Mouse (Mus musculus) lung, embryonic 16.5 days (tissue): Measurements from ENCODE around the gene Gstm2. TPM values are rescaled to one million over a fixed set of nuclear protein-coding genes. Genes with fewer than 3 reads are reported as not detected.
"Not testable (repeated sequence)": the region's sequence is repeated elsewhere in the genome, so short reads cannot be mapped to it uniquely, and the experiment has no call there.

Experiments used
- ATAC-seq: fragments of 200-750 bp; cut with Nextera tagmentation; 2 replicates; pipeline ENCODE4 v1.8.0; 2017; ENCODE audit warnings: low read depth, mild to moderate bottlenecking, moderate library complexity
- H3K27ac ChIP-seq: fragments of 300-500 bp; sonication (generic); 2 replicates; pipeline ENCODE4 v1.5.1; 2014; ENCODE audit warnings: mild to moderate bottlenecking, control low read depth, low read length
- H3K27me3 ChIP-seq: fragments of 300-500 bp; sonication (generic); 2 replicates; pipeline ENCODE4 v1.6.1; 2014; ENCODE audit warnings: low read depth, low read length, mixed read lengths; ENCODE audit not compliant: control insufficient read depth, insufficient read depth
- H3K36me3 ChIP-seq: fragments of 300-500 bp; sonication (generic); 2 replicates; pipeline ENCODE4 v1.6.1; 2014; ENCODE audit warnings: low read length; ENCODE audit not compliant: control insufficient read depth, insufficient read depth
- H3K4me1 ChIP-seq: fragments of 300-500 bp; sonication (generic); replicated peaks from 2 replicates; pipeline ENCODE4 v1.6.1; 2014; ENCODE audit warnings: low read length, mixed read lengths; ENCODE audit not compliant: control insufficient read depth, insufficient read depth
- H3K4me2 ChIP-seq: fragments of 300-500 bp; sonication (generic); 2 replicates; pipeline ENCODE4 v1.6.1; 2014; ENCODE audit warnings: low read depth, low read length, control low read depth
- H3K4me3 ChIP-seq: fragments of 300-500 bp; sonication (generic); 2 replicates; pipeline ENCODE4 v1.5.1; 2014; ENCODE audit warnings: mild to moderate bottlenecking, low read length, control low read depth
- H3K9ac ChIP-seq: fragments of 300-500 bp; sonication (generic); 2 replicates; pipeline ENCODE4 v1.6.1; 2014; ENCODE audit warnings: low read length, control low read depth
- H3K9me3 ChIP-seq: fragments of 300-500 bp; sonication (generic); 2 replicates; pipeline ENCODE4 v1.6.1; 2016; ENCODE audit warnings: low read length; ENCODE audit not compliant: control insufficient read depth
- WGBS: fragments of 180-500 bp; shearing (Covaris S2); extraction: QIAGEN DNeasy Blood & Tissue Kit; methylation state at CpG from one replicate; pipeline ENCODE4 v1.1.7; 2014; 5-methylcytosine and 5-hydroxymethylcytosine counted together
- polyA plus RNA-seq: library from polyadenylated mRNA; unstranded; fragments of >200 nt; fragmentation: Nextera tagmentation; extraction: Ambion mirVana; gene quantifications from 2 replicates; pipeline ENCODE4 v1.2.1, GENCODE M21; 2015

Gstm2 gene
- polyA plus RNA-seq, 1 experiment from 2014 or later, result 166 TPM

GRCm38 (mm10) chr3:107964026-107964425, 22.2 kb downstream of the Gstm2 start:
- H3K36me3 ChIP-seq, result no peaks in the 10 kb centered on the region
- no peak overlapping the region for H3K4me3 ChIP-seq
- H3K4me2 ChIP-seq, result no peak overlapping the region
- H3K9ac ChIP-seq, result no peak overlapping the region
- ATAC-seq, result no peak
- no peaks in the 10 kb centered on the region for H3K27me3 ChIP-seq
- 79% methylated on average over 4 of the region's 4 CpGs for WGBS
- H3K4me1 ChIP-seq, result no peaks in the 10 kb centered on the region; the same call in 1 of the 2 replicates
- H3K27ac ChIP-seq, result no peak overlapping the region
- H3K9me3 ChIP-seq, result no peaks in the 10 kb centered on the region

GRCm38 (mm10) chr3:107955260-107955659, 31.0 kb downstream of the Gstm2 start:
- H3K4me2 ChIP-seq, ATAC-seq, H3K27ac ChIP-seq, H3K4me1 ChIP-seq, H3K27me3 ChIP-seq, H3K4me3 ChIP-seq, H3K9ac ChIP-seq, H3K36me3 ChIP-seq, H3K9me3 ChIP-seq: not testable (repeated sequence)
- WGBS, result 88% methylated on average over 9 of the region's 9 CpGs

- peaks cover 3% of the 10 kb centered on the region; the same call in 1 of the 2 replicates for H3K4me1 ChIP-seq
- no peak overlapping the region for H3K27ac ChIP-seq
- H3K9me3 ChIP-seq, result no peaks in the 10 kb centered on the region
- H3K4me3 ChIP-seq, result no peak overlapping the region
- H3K9ac ChIP-seq, result no peak overlapping the region
- H3K36me3 ChIP-seq, result no peaks in the 10 kb centered on the region
- H3K27me3 ChIP-seq, result no peaks in the 10 kb centered on the region; the same call in 1 of the 2 replicates
- ATAC-seq, result 0 out of 2 replicates have a peak, but pooled peaks have one; percentile 28
- WGBS, result 77% methylated on average over 5 of the region's 5 CpGs
- H3K4me2 ChIP-seq, result no peak overlapping the region
Measured at GRCm38 (mm10) chr3:107953906-107954305, 32.3 kb downstream of the Gstm2 start.

GRCm38 (mm10) chr3:107953328-107953755, 32.9 kb downstream of the Gstm2 start:
- peak; percentile 68 for ATAC-seq

GRCm38 (mm10) chr3:107950531-107950930, 35.7 kb downstream of the Gstm2 start:
- no peak overlapping the region for H3K4me2 ChIP-seq
- no peak overlapping the region for H3K4me3 ChIP-seq
- WGBS, result 81% methylated on average over 11 of the region's 11 CpGs
- H3K4me1 ChIP-seq, result peaks cover 3% of the 10 kb centered on the region; the same call in 1 of the 2 replicates
- H3K27ac ChIP-seq, result no peak overlapping the region
- no peaks in the 10 kb centered on the region for H3K36me3 ChIP-seq
- no peaks in the 10 kb centered on the region; the same call in 1 of the 2 replicates for H3K27me3 ChIP-seq
- no peaks in the 10 kb centered on the region for H3K9me3 ChIP-seq
- ATAC-seq, result no peak
- H3K9ac ChIP-seq, result no peak overlapping the region

More at GRCm38 (mm10) chr3:107953328-107953755, 32.9 kb downstream of the Gstm2 start:
- H3K4me3 ChIP-seq, result no peak overlapping the region
- no peaks in the 10 kb centered on the region for H3K9me3 ChIP-seq
- no peaks in the 10 kb centered on the region; the same call in 1 of the 2 replicates for H3K27me3 ChIP-seq
- H3K4me2 ChIP-seq, result no peak overlapping the region
- no peak overlapping the region for H3K27ac ChIP-seq
- 24% methylated on average over 6 of the region's 6 CpGs for whole genome bisulfite sequencing
- H3K36me3 ChIP-seq, result no peaks in the 10 kb centered on the region
- H3K4me1 ChIP-seq, result peaks cover 3% of the 10 kb centered on the region; the same call in 1 of the 2 replicates
- H3K9ac ChIP-seq, result no peak overlapping the region

GRCm38 (mm10) chr3:107949461-107949860, 36.8 kb downstream of the Gstm2 start:
- H3K9me3 ChIP-seq, ATAC-seq: not testable (repeated sequence)
- 70% methylated on average over 1 of the region's 1 CpGs for WGBS

GRCm38 (mm10) chr3:107945729-107946128, 40.5 kb downstream of the Gstm2 start:
- Histone ChIP-seq H3K4me1 (no peaks in the 10 kb centered on the region), H3K9ac (no peak overlapping the region), H3K27ac (no peak overlapping the region), H3K27me3 (no peaks in the 10 kb centered on the region), H3K9me3 (no peaks in the 10 kb centered on the region), H3K4me3 (no peak overlapping the region), H3K4me2 (no peak overlapping the region), H3K36me3 (no peaks in the 10 kb centered on the region)
- WGBS, result 46% methylated on average over 4 of the region's 4 CpGs
- ATAC-seq, result no peak

More at GRCm38 (mm10) chr3:107949461-107949860, 36.8 kb downstream of the Gstm2 start:
- H3K4me1 ChIP-seq, H3K27me3 ChIP-seq, H3K36me3 ChIP-seq, H3K4me3 ChIP-seq, H3K27ac ChIP-seq, H3K9ac ChIP-seq, H3K4me2 ChIP-seq: not testable (repeated sequence)

GRCm38 (mm10) chr3:107943239-107943990, 42.8 kb downstream of the Gstm2 start, which contains the start of gene Gstm6:
Gene Gstm6, minus strand, starts transcription at chr3:107943749.
- 17% methylated on average over 20 of the region's 20 CpGs for WGBS

GRCm38 (mm10) chr3:107941261-107941660, 45.0 kb downstream of the Gstm2 start:
- ATAC-seq, result no peak
- no peak overlapping the region for H3K4me3 ChIP-seq
- no peak overlapping the region for H3K4me2 ChIP-seq
- H3K27me3 ChIP-seq, result no peaks in the 10 kb centered on the region
- H3K4me1 ChIP-seq, result no peaks in the 10 kb centered on the region
- H3K27ac ChIP-seq, result no peak overlapping the region
- H3K36me3 ChIP-seq, result no peaks in the 10 kb centered on the region
- H3K9ac ChIP-seq, result no peak overlapping the region
- no peaks in the 10 kb centered on the region for H3K9me3 ChIP-seq
- 82% methylated on average over 4 of the region's 4 CpGs for WGBS

More at GRCm38 (mm10) chr3:107943239-107943990, 42.8 kb downstream of the Gstm2 start, which contains the start of gene Gstm6:
- peak within 1 kb of the TSS; percentile 38 for H3K4me2 ChIP-seq
- H3K4me1 ChIP-seq, result no peaks in the 10 kb centered on the region
- H3K27me3 ChIP-seq, result no peaks in the 10 kb centered on the region
- H3K9ac ChIP-seq, result no peak within 1 kb of the TSS
- H3K27ac ChIP-seq, result no peak within 1 kb of the TSS
- H3K4me3 ChIP-seq, result peak within 1 kb of the TSS; percentile 6
- peak; percentile 66 for ATAC-seq
- no peaks in the 10 kb centered on the region for H3K36me3 ChIP-seq
- no peaks in the 10 kb centered on the region for H3K9me3 ChIP-seq
